Mouse (Mus musculus) liver, embryonic 14.5 days (tissue): ENCODE results near the gene Krt78. TPM values are rescaled to one million over a fixed set of nuclear protein-coding genes. Genes with fewer than 3 reads are reported as not detected.

Experiments used
- ATAC-seq: fragments of 200-750 bp; cut with Nextera tagmentation; 2 replicates; pipeline ENCODE4 v1.8.0; 2017; ENCODE audit warnings: moderate number of reproducible peaks, mild to moderate bottlenecking, moderate library complexity; ENCODE audit not compliant: insufficient read depth
- DNase-seq, 3 experiments: peaks; one replicate each; pipeline ENCODE4 v3.0.0-alpha.2; 2012 to 2013; ENCODE audit warnings: low read depth in 3 of 3, low spot score in 3 of 3
- H3K27ac ChIP-seq: fragments of 300-500 bp; sonication (generic); 2 replicates; pipeline ENCODE4 v1.5.1; 2014; ENCODE audit warnings: moderate library complexity, mild to moderate bottlenecking, control low read depth, inconsistent platforms
- H3K27me3 ChIP-seq: fragments of 300-500 bp; sonication (generic); 2 replicates; pipeline ENCODE4 v1.6.1; 2014; ENCODE audit warnings: mild to moderate bottlenecking, low read length, moderate library complexity; ENCODE audit not compliant: control insufficient read depth, insufficient read depth
- H3K36me3 ChIP-seq: fragments of 300-500 bp; sonication (generic); replicated peaks from 2 replicates; pipeline ENCODE4 v1.6.1; 2014; ENCODE audit warnings: low read depth; ENCODE audit not compliant: control insufficient read depth, insufficient read depth
- H3K4me1 ChIP-seq, 2 experiments: fragments of 200-500 bp in 1 of 2; fragments of 300-500 bp in 1 of 2; sonication (generic) in 1 of 2; replicated peaks; 2 replicates each; pipeline ENCODE4 v1.6.1; 2012 to 2014; ENCODE audit warnings: antibody characterized with exemption in 1 of 2, inconsistent platforms in 1 of 2, low read length in 1 of 2; ENCODE audit not compliant: control insufficient read depth in 2 of 2, insufficient read depth in 2 of 2
- H3K4me2 ChIP-seq: fragments of 300-500 bp; sonication (generic); 2 replicates; pipeline ENCODE4 v1.6.1; 2014; ENCODE audit warnings: low read depth, mild to moderate bottlenecking, control low read depth, moderate library complexity
- H3K4me3 ChIP-seq, 2 experiments: fragments of 200-500 bp in 1 of 2; fragments of 300-500 bp in 1 of 2; sonication (generic) in 1 of 2; 2 replicates each; pipeline ENCODE4 v1.5.1; 2012 to 2014; ENCODE audit warnings: low read depth in 2 of 2, low read length in 2 of 2, mild to moderate bottlenecking in 2 of 2, control low read depth in 1 of 2, inconsistent platforms in 1 of 2, moderate library complexity in 1 of 2; ENCODE audit not compliant: insufficient read depth in 1 of 2
- H3K9ac ChIP-seq: fragments of 300-500 bp; sonication (generic); replicated peaks from 2 replicates; pipeline ENCODE4 v1.6.1; 2014; ENCODE audit warnings: mild to moderate bottlenecking, control low read depth, moderate library complexity
- H3K9me3 ChIP-seq: fragments of 300-500 bp; sonication (generic); 2 replicates; pipeline ENCODE4 v1.6.1; 2016; ENCODE audit warnings: low read length, mixed read lengths; ENCODE audit not compliant: control insufficient read depth
- CTCF ChIP-seq: IDR thresholded peaks from 2 replicates; pipeline ENCODE4 v1.5.1; 2016; ENCODE audit warnings: antibody characterized with exemption, low read depth, control low read depth
- EP300 ChIP-seq: IDR thresholded peaks from 2 replicates; pipeline ENCODE4 v1.6.1; 2016; ENCODE audit warnings: antibody characterized with exemption, low read depth
- WGBS: fragments of 180-500 bp; shearing (Covaris S2); extraction: QIAGEN DNeasy Blood & Tissue Kit; methylation state at CpG from one replicate; pipeline ENCODE4 v1.1.7; 2014; ENCODE audit not compliant: insufficient replicate concordance; 5-methylcytosine and 5-hydroxymethylcytosine counted together
- polyA plus RNA-seq, 2 experiments: library from polyadenylated mRNA; depleted of rRNA in 1 of 2; stranded (reverse) in 1 of 2; unstranded in 1 of 2; fragments of >200 nt; fragmentation: Nextera tagmentation in 1 of 2; extraction: Ambion mirVana in 1 of 2; gene quantifications; 2 replicates each; pipeline versions ENCODE4 v1.2.1 to v1.2.3; 2012 to 2014

Krt78 gene
- polyA plus RNA-seq, 2 experiments = not detected

DNA sequence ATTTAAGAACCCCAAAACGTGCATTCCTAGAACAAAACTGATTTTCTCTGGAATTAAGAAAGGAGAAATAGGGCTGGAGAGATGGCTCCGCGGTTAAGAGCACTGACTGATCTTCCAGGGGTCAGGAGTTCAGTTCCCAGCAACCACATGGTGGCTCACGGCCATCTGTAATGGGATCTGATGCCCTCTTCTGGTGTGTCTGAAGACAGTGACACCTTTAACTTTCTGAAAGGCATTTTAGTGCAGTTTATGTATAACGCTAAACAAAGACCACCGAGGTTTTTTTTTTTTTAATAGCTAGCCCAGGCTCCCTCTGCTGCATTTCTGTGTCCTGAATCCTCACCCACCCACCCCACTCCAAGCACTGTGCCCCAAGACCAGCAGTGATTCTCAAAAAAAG, 30.7 kb upstream of the Krt78 start:
- 8% methylated on average over 6 of the region's 6 CpGs for WGBS
- H3K27me3 ChIP-seq = no peaks in the 10 kb centered on the region
- no peak for DNase-seq
- no peak overlapping the region for H3K27ac ChIP-seq
- H3K4me3 ChIP-seq = no peak overlapping the region
- H3K9ac ChIP-seq = no peak overlapping the region
- no peak for ATAC-seq
- H3K9me3 ChIP-seq = no peaks in the 10 kb centered on the region
- H3K4me2 ChIP-seq = peak overlapping the region; percentile 63; the same call in 1 of the 2 replicates
- peaks cover 2 to 7% of the 10 kb centered on the region in 2 experiments; a peak in 3 of 4 replicates for H3K4me1 ChIP-seq
- TF ChIP-seq CTCF (no peak), EP300 (no peak)
- H3K36me3 ChIP-seq = no peaks in the 10 kb centered on the region

DNA sequence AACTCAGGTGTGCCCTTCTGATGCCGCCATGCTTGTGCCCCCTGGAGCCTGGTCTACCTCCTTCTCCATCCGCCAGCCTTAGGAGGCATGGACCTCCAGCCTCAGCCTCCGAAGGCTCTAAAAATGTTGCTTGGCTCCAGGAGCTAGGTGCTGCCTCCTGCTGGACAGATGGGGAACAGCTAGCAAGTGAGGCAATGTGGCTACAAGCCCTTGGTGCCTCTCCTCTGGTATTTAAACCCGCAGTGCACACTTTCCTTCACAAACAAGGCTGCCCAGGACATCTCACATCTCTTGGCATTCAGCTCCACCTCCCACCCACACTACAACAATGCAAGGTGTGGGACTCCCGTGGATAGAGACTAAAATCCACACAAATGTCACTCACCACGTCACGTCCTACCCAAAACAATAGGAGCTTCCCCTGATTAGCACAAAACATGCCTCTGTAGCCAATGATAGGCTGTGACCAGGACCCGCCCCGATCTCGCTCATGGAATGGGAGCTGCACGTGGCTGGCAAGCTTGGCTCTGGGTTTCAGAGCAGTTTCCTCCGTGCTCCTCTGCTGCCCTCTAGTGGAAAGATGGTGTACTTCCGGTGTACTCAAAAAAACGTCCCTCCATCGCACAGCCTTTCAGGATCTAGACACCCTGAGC, 30.0 kb upstream of the Krt78 start:
- DNase-seq (peak; percentile 76 to 83 (median 78)), ATAC-seq (peak; percentile 83)
- Histone ChIP-seq H3K4me3 (peak overlapping the region; percentile 31 to 50), H3K9ac (0 out of 2 replicates have a peak overlapping the region, but pooled peaks have one; percentile 24), H3K27ac (0 out of 2 replicates have a peak overlapping the region, but pooled peaks have one; percentile 3), H3K4me1 (peaks cover 2 to 7% of the 10 kb centered on the region in 2 experiments; a peak in 3 of 4 replicates), H3K27me3 (no peaks in the 10 kb centered on the region), H3K4me2 (peak overlapping the region; percentile 63), H3K36me3 (no peaks in the 10 kb centered on the region), H3K9me3 (no peaks in the 10 kb centered on the region)
- WGBS = 3% methylated on average over 15 of the region's 15 CpGs
- TF ChIP-seq CTCF (peak; percentile 96), EP300 (no peak)

DNA sequence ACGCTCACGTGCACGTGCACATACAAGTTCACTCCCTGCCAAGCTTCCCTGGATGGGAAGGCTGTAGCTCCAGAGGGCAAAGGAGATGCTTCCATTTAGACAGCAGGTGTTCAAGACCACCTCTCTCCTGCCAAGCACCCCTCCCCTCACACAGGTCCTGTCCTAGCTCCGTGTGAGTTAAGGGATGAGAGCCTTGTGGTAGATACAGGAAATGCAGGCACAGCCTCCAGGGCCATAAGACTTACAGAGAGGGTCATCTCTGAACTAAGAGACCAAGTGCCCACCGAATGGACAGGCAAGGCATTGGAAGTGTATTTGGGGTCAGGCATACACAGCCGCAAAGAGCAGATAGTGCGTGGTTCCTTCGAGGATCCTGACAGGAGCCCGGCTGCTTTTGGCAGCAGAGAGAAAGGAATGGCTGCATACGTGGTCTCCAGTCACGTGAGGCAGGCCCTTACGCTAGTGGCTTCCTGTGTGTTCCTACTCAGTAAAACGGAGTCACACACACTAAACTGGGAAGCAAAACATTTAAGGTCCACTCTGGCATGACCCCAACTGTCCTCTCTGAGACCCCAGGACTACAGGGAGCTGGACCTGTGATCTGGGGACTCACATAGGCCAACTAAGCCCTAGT, 29.3 kb upstream of the Krt78 start:
- H3K27ac ChIP-seq = no peak overlapping the region
- H3K9ac ChIP-seq = no peak overlapping the region
- WGBS = 64% methylated on average over 13 of the region's 13 CpGs
- DNase-seq (no peak), ATAC-seq (no peak)
- no peaks in the 10 kb centered on the region for H3K36me3 ChIP-seq
- no peaks in the 10 kb centered on the region for H3K27me3 ChIP-seq
- TF ChIP-seq CTCF = peak; percentile 40
- TF ChIP-seq EP300 = no peak
- no peak overlapping the region for H3K4me3 ChIP-seq
- H3K4me2 ChIP-seq = peak overlapping the region; percentile 63
- H3K9me3 ChIP-seq = no peaks in the 10 kb centered on the region
- H3K4me1 ChIP-seq = peaks cover 6 to 13% of the 10 kb centered on the region in 2 experiments

DNA sequence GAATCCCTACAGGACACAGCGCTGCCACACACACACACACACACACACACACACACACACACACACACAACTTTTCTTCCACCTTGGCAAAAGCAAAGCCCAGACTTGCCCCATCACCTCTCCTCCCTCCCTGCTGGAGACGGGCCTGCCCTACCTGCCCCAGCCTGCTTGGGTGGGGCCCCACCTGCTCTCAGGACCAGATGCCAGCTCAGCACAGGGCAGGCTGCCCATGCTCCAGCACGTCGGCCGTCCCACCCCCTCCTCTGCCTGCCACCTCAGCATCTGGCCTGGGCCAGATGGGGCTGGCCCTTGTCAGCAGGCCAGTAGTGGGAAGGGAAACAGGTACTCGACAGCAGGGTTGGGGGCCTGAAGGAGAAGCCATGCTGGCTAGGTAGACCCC, 26.8 kb upstream of the Krt78 start:
- ATAC-seq (no peak), DNase-seq (no peak)
- H3K27ac ChIP-seq = no peak overlapping the region

DNA sequence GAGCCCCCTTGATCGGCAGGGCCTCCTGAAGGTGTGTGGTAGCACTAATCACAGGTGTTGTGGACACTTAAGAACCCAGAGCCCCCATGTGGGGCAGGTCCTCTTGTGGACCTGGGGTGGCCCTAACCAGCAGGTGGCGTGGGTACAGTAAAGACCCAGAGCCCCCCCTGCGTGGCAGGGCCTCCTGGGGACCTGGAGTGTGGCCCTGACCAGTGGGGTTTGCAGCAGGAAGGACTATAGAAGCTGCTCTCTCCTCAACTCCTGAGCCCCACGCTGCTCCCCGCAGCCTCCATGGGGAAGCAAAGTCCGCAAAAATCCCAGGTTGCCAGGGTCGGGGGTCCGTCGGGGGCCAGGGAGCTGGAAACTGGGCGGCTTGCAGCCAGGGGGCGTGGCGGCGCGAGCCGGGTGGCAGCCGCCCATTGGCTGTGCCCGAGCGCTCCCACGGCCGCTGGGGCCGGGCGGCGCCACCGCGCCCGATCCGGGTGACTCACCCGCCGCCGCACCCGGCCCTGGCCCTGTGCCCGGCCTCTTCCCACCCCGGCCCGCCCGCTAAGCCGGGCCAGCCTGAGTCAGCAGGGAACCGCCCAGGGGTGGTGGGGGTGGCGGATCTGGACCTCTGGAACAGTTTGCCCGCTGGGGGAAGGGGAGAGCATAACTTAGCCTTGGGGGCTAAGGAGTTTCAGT, 23.1 kb upstream of the Krt78 start:
- peak overlapping the region; percentile 44 for H3K4me3 ChIP-seq
- H3K27ac ChIP-seq = peak overlapping the region; percentile 80
- 2% methylated on average over 39 of the region's 39 CpGs for WGBS
- peak; percentile 17; the same call in 1 of the 2 replicates for TF ChIP-seq CTCF
- TF ChIP-seq EP300 = no peak
- H3K9ac ChIP-seq = peak overlapping the region; percentile 83
- no peaks in the 10 kb centered on the region for H3K36me3 ChIP-seq
- peak; percentile 95 for ATAC-seq
- H3K4me2 ChIP-seq = peak overlapping the region; percentile 87
- H3K9me3 ChIP-seq = no peaks in the 10 kb centered on the region
- peak; percentile 76 to 81 (median 78) for DNase-seq
- no peaks in the 10 kb centered on the region for H3K27me3 ChIP-seq
- peaks cover 46 to 49% of the 10 kb centered on the region in 2 experiments for H3K4me1 ChIP-seq

More for the DNA sequence above, 26.8 kb upstream of the Krt78 start:
- TF ChIP-seq CTCF (no peak), EP300 (no peak)
- Histone ChIP-seq H3K36me3 (no peaks in the 10 kb centered on the region), H3K9ac (no peak overlapping the region), H3K27me3 (no peaks in the 10 kb centered on the region), H3K9me3 (no peaks in the 10 kb centered on the region), H3K4me3 (no peak overlapping the region), H3K4me1 (peaks cover 29 to 36% of the 10 kb centered on the region in 2 experiments), H3K4me2 (no peak overlapping the region)
- 52% methylated on average over 6 of the region's 6 CpGs for WGBS
